Comparison of ENCODE assay signal across 9 mouse cellular contexts in genomic region chr4:32337638-32338037, GRCm38 (mm10).
A peak's percentile ranks its signal among the peaks of the same experiment; 100 is the strongest.
DNase-seq lines count a peak whose midpoint lies in the region; ATAC-seq lines count a peak whose summit lies in the region.
"Had no signal": no experiment of that assay in that cellular context is flagged by ENCODE, and none has a peak within 500 bp of the region (broad histone marks: within the 10 kb centered on the region; RNA-seq: fewer than 3 reads in every experiment).

No protein-coding gene starts in this region.

- no peak overlapping the region for H3K4me3 ChIP-seq in hindbrain, embryonic 15.5 days
- no peak overlapping the region for H3K4me3 ChIP-seq in hindbrain, embryonic 11.5 days (ENCODE audit: low read depth, low read length)
- H3K4me3 ChIP-seq in embryonic facial prominence, embryonic 11.5 days (ENCODE audit: low read depth, low read length) = no peak overlapping the region
- H3K4me3 ChIP-seq in liver, embryonic 12.5 days = no peak overlapping the region
- H3K4me3 ChIP-seq in stomach, embryonic 16.5 days (replicated peaks; ENCODE audit: low read length) = no peak overlapping the region

- H3K27me3 ChIP-seq in hindbrain, embryonic 15.5 days = no peaks in the 10 kb centered on the region
- no peaks in the 10 kb centered on the region for H3K27me3 ChIP-seq in hindbrain, embryonic 11.5 days (ENCODE audit: control insufficient read depth, insufficient read depth, low read length)
- H3K27me3 ChIP-seq in embryonic facial prominence, embryonic 11.5 days (ENCODE audit: control insufficient read depth, insufficient read depth, low read length) = no peaks in the 10 kb centered on the region
- no peaks in the 10 kb centered on the region for H3K27me3 ChIP-seq in liver, embryonic 12.5 days (replicated peaks)
- H3K27me3 ChIP-seq in stomach, embryonic 16.5 days (ENCODE audit: control insufficient read depth, insufficient read depth, low read length) = no peaks in the 10 kb centered on the region
- H3K27me3 ChIP-seq: Patski had no signal

- H3K4me2 ChIP-seq in hindbrain, embryonic 15.5 days = no peak overlapping the region
- no peak overlapping the region for H3K4me2 ChIP-seq in hindbrain, embryonic 11.5 days (replicated peaks; ENCODE audit: low read depth, low read length)
- no peak overlapping the region for H3K4me2 ChIP-seq in embryonic facial prominence, embryonic 11.5 days (ENCODE audit: low read depth, low read length)
- peak overlapping the region; percentile 34 for H3K4me2 ChIP-seq in liver, embryonic 12.5 days
- H3K4me2 ChIP-seq in stomach, embryonic 16.5 days (ENCODE audit: low read depth, low read length) = peak overlapping the region; percentile 25; the same call in 1 of the 2 replicates

- no peaks in the 10 kb centered on the region for H3K36me3 ChIP-seq in hindbrain, embryonic 15.5 days
- H3K36me3 ChIP-seq in hindbrain, embryonic 11.5 days (ENCODE audit: control insufficient read depth, insufficient read depth, low read length) = no peaks in the 10 kb centered on the region
- H3K36me3 ChIP-seq in embryonic facial prominence, embryonic 11.5 days (replicated peaks; ENCODE audit: control insufficient read depth, insufficient read depth, low read depth, low read length) = no peaks in the 10 kb centered on the region
- no peaks in the 10 kb centered on the region for H3K36me3 ChIP-seq in liver, embryonic 12.5 days
- no peaks in the 10 kb centered on the region for H3K36me3 ChIP-seq in stomach, embryonic 16.5 days (ENCODE audit: control insufficient read depth, insufficient read depth, low read length)

- H3K27ac ChIP-seq in hindbrain, embryonic 15.5 days (replicated peaks) = no peak overlapping the region
- H3K27ac ChIP-seq in hindbrain, embryonic 11.5 days (ENCODE audit: low read depth, low read length) = no peak overlapping the region
- H3K27ac ChIP-seq in embryonic facial prominence, embryonic 11.5 days (replicated peaks; ENCODE audit: low read depth, low read length) = no peak overlapping the region
- H3K27ac ChIP-seq in liver, embryonic 12.5 days = no peak overlapping the region
- H3K27ac ChIP-seq in stomach, embryonic 16.5 days (ENCODE audit: low read length) = no peak overlapping the region

- 19% methylated on average over 11 of the region's 11 CpGs for WGBS in hindbrain, embryonic 15.5 days
- 32% methylated on average over 11 of the region's 11 CpGs for WGBS in hindbrain, embryonic 11.5 days
- WGBS in embryonic facial prominence, embryonic 11.5 days = 15% methylated on average over 11 of the region's 11 CpGs
- 4% methylated on average over 11 of the region's 11 CpGs for WGBS in liver, embryonic 12.5 days (ENCODE audit: insufficient replicate concordance)
- WGBS in stomach, embryonic 16.5 days = 9% methylated on average over 11 of the region's 11 CpGs

- no peaks in the 10 kb centered on the region for H3K9me3 ChIP-seq in hindbrain, embryonic 15.5 days
- H3K9me3 ChIP-seq in hindbrain, embryonic 11.5 days (ENCODE audit: control insufficient read depth, low read length) = no peaks in the 10 kb centered on the region
- no peaks in the 10 kb centered on the region for H3K9me3 ChIP-seq in embryonic facial prominence, embryonic 11.5 days (replicated peaks; ENCODE audit: control insufficient read depth, low read length)
- H3K9me3 ChIP-seq in liver, embryonic 12.5 days (replicated peaks) = no peaks in the 10 kb centered on the region
- no peaks in the 10 kb centered on the region for H3K9me3 ChIP-seq in stomach, embryonic 16.5 days (replicated peaks; ENCODE audit: control insufficient read depth, low read length)

- no peak for DNase-seq in hindbrain, embryonic 11.5 days (ENCODE audit: low spot score)
- peak; percentile 22 for DNase-seq in embryonic facial prominence, embryonic 11.5 days (ENCODE audit: low spot score)
- DNase-seq in frontal cortex, postnatal 10 days (ENCODE audit: low spot score in 2 of 2) = no peak
- no peak for DNase-seq in testis, postnatal 10 days (ENCODE audit: low spot score)

- H3K9ac ChIP-seq in hindbrain, embryonic 15.5 days = no peak overlapping the region
- H3K9ac ChIP-seq in hindbrain, embryonic 11.5 days (ENCODE audit: low read depth, low read length) = no peak overlapping the region
- no peak overlapping the region for H3K9ac ChIP-seq in embryonic facial prominence, embryonic 11.5 days (replicated peaks; ENCODE audit: low read length)
- no peak overlapping the region for H3K9ac ChIP-seq in liver, embryonic 12.5 days
- no peak overlapping the region; the same call in 1 of the 2 replicates for H3K9ac ChIP-seq in stomach, embryonic 16.5 days (ENCODE audit: low read length)

- peaks cover 14% of the 10 kb centered on the region for H3K4me1 ChIP-seq in hindbrain, embryonic 15.5 days (replicated peaks)
- no peaks in the 10 kb centered on the region for H3K4me1 ChIP-seq in hindbrain, embryonic 11.5 days (replicated peaks; ENCODE audit: control insufficient read depth, insufficient read depth, low read length)
- H3K4me1 ChIP-seq in embryonic facial prominence, embryonic 11.5 days (ENCODE audit: control insufficient read depth, insufficient read depth, low read length) = no peaks in the 10 kb centered on the region
- H3K4me1 ChIP-seq in liver, embryonic 12.5 days = peaks cover 31% of the 10 kb centered on the region
- H3K4me1 ChIP-seq in stomach, embryonic 16.5 days (ENCODE audit: control insufficient read depth, insufficient read depth, low read length) = peaks cover 12% of the 10 kb centered on the region

- ATAC-seq in hindbrain, embryonic 15.5 days (ENCODE audit: low FRiP score, low read depth) = peak; percentile 46; the same call in 1 of the 2 replicates
- no peak; the same call in 1 of the 2 replicates for ATAC-seq in hindbrain, embryonic 11.5 days (ENCODE audit: low FRiP score)
- ATAC-seq in embryonic facial prominence, embryonic 11.5 days (replicated peaks; ENCODE audit: insufficient number of reproducible peaks, low FRiP score, low TSS enrichment, low read depth) = no peak
- ATAC-seq in hematopoietic stem cell, adult 5-6 weeks (replicated peaks in 1 of 2; ENCODE audit: insufficient read depth in 1 of 2, low FRiP score in 2 of 2, low TSS enrichment in 1 of 2, low read depth in 1 of 2, poor library complexity in 2 of 2, severe bottlenecking in 2 of 2) = peak; percentile 71 to 80
- peak; percentile 85 for ATAC-seq in liver, embryonic 12.5 days
- ATAC-seq in stomach, embryonic 16.5 days (ENCODE audit: insufficient read depth, low FRiP score) = peak; percentile 86
- ATAC-seq: Patski had no signal

Comparison
In these comparisons a context has a peak if more than half of its experiments do, and no peak if none do; other contexts are left out.
1. ATAC-seq: peak in hindbrain, embryonic 15.5 days (single experiment), hematopoietic stem cell, adult 5-6 weeks (2 of 2), liver, embryonic 12.5 days (single experiment) and stomach, embryonic 16.5 days (single experiment); none in hindbrain, embryonic 11.5 days (single experiment) and embryonic facial prominence, embryonic 11.5 days (single experiment).
2. H3K4me2 ChIP-seq: peak in liver, embryonic 12.5 days (single experiment) and stomach, embryonic 16.5 days (single experiment); none in hindbrain, embryonic 15.5 days (single experiment), hindbrain, embryonic 11.5 days (single experiment) and embryonic facial prominence, embryonic 11.5 days (single experiment).